Mouse (Mus musculus) testis, adult 2 months (tissue): ENCODE data around the gene Gm29735.

Experiments
- CTCF ChIP-seq: fragments of 200-500 bp; IDR thresholded peaks from 2 replicates; pipeline ENCODE4 v1.5.1; 2012; ENCODE audit warnings: low read depth, mild to moderate bottlenecking, inconsistent platforms, low read length, moderate library complexity; ENCODE audit not compliant: control insufficient read depth, insufficient read depth, insufficient replicate concordance
- POLR2A ChIP-seq: fragments of 200-500 bp; IDR thresholded peaks from 2 replicates; pipeline ENCODE4 v1.6.1; 2012; ENCODE audit warnings: low read depth, mild to moderate bottlenecking, inconsistent platforms, low read length, moderate library complexity; ENCODE audit not compliant: control insufficient read depth

- TF ChIP-seq CTCF, result no peak
- TF ChIP-seq POLR2A, result no peak
These were observed 41.8 kb upstream of the Gm29735 start for GRCm38 (mm10) chr7:142198748-142199147.
